Mouse (Mus musculus) MEL-GATA-1-ER (cell line): ENCODE results near the gene Pex13.

Experiments used
- DNase-seq: peaks from one replicate; pipeline ENCODE4 v3.0.0-alpha.2; 2012; ENCODE audit warnings: low read depth; ENCODE audit errors: extremely low read depth

Pex13 gene

DNA sequence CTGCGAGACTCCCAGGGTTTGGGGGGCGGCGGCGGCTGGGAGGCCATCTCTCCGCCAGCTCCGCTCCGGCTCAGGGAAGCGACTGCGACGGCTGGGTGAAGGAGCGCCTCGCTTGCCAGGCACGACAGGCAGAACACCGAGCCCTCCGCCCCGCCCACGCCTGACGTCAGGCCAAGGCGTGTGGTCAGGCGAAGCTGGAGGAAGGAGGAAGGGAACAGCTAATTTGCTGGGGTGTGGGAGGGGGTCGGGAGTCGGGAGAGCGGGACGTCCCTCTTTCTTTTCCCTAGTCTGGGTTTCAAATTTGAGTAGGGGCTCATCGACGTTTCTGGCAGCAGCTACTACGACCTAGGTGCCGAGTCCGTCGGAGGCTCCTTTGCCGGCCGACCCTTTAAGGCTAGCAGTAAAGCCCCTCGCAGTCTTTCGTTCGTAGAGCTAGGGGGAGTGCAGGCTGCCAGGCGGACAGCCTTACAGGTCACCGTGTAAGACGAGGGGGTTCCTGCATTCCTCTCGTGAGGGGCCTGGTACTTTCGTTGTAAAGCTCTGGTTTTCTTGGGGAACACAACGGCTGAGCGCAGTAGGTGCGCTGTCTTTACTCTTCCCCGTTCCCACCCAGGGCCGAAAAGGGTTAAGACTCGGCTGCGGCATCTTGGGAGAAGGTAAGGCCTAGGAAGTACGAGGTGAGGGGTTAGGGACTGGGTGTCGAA is at the start of gene Pex13:
TSS of gene Pex13 (minus strand) at position 162 of the 704 bp plus-strand sequence.
- DNase-seq: peak; percentile 91

DNA sequence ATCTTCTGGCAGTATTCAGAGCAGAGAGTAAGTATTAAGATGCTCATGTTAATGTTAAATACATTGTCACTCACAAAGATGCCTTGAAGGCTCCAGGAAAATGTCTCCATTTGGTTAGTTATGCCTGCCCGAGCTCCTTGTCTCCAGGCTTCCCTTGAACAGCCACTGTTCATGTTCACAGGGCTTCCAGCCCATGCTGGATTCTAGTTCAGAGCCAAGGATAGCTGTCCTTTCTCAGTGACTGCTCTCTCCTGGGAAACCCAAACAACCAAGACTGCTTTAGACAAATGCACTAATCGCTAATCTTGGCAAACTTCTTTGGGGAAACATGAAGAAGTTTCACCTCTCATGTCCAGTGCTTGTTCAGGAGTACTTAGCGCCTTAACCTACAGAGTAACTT is 46.5 kb upstream of the Pex13 start:
- no peak for DNase-seq

DNA sequence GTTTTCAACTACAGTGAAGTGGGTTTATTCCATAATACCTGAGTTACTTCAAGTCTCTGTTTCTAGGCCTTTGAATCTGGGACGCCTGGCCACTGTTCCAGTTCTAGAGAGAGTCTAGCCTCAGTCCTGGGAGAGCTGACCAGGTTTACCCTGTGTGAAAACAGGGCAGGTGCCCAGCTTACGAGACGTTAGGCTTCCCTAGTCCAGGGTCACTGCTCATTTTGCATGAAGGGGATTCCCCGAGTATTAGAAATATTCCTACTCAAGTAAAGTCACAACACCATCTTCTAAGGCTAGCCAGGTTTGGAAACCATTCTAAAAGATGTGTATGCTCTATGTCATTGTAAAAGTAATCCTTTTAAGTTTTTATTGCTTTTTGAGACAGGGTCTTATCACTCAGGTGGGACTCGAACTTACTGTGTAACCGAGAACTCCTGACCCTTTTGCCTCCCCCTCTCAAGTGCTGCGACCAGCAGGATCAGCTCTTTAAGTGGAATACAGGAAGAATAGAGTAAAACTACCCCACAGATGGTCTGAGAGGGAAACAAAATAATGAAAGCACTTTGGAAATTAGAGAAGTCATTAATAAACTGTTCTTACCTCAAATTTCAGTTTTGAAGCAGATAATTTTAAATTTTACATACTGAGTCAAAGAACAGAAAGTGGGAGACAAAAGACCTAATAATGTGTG is 39.0 kb upstream of the Pex13 start:
- no peak for DNase-seq

DNA sequence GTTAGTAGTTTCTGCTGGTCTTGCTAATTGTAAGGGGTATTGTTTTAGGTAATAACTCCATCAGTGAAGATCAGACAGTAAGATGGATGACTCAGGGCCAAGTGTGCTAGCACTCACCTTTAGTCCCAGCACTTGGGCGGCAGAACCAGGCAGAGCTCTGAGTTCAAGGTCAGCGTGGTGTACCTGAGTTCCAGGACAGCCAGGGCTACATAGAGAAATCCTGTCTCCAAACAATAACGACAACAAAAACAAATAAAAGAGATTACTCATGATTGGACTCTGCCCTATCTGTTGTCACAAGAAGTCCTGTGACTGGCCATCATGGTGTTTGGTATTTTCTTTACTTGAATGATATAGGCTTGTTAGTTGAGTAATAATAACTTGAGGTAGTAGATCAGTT is 36.1 kb upstream of the Pex13 start:
- no peak for DNase-seq

DNA sequence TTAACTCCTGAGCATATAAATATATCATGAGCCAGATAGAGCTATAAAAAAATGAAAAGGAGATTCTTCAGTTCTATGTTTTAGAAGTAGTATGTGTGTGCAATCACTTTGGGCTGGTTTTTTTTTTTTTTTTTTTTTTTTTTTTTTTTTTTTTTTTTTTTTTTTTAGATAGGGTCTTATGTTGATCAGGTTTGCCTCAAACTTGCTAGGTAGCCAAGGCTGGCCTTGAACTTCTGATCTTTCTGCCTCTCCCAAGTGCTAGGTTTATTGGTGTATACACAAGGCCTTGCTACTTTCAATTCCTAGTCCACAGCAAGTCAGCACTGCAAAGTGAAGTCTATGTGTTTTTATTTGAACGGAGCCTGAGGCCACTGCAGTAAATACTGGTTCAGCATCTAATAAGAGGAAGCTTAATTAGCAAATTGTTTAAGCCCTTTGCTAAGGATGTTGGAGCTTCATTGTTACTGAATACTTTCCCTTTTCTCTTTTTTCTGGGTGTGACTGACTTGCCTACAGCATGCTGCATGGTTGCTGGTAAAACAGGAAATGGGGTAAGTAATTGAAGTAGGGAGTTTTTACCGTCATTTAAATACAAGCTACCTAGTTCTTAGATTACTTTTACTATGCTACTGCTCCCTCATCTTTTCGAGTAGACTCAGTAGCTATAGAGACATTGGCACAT is 33.8 kb upstream of the Pex13 start:
- DNase-seq: no peak

DNA sequence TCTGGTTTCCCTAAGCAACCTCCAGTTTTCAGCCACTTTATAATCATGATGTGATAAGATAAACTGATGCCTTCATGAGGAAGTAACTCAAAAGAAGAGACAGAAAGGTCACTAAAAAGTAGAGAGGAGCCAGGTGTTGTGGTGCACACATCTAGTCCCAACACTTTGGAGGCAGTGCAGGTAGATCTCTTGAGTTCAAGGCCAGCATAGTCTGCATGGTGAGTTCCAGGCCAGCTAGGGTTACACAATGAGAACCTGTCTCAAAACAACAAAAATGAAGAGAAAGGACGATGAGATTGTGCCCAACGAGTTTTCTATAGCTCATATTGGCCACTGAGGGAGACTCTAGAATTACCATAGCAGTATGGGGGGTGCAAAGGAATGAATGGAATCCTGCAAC is 32.8 kb upstream of the Pex13 start:
- no peak for DNase-seq

DNA sequence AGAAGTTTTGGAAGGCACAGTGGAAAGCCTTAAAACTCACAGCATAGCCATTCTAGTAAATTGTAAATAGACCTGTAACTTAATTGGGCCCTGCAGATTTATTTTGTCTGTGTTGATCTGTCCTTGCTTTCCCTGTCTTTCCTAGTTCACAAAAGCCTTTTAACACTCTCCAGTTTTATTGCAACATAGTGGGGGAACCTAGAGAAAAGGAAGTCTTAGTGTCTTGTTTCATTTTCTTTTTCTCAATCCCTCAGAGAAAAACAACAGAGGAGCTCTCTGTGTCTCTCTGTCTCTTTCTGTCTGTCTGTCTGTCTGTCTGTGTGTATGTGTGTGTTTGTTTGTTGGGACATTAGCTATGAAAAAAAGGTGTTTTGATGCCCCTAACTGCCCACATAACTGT is 30.1 kb upstream of the Pex13 start:
- DNase-seq: no peak

DNA sequence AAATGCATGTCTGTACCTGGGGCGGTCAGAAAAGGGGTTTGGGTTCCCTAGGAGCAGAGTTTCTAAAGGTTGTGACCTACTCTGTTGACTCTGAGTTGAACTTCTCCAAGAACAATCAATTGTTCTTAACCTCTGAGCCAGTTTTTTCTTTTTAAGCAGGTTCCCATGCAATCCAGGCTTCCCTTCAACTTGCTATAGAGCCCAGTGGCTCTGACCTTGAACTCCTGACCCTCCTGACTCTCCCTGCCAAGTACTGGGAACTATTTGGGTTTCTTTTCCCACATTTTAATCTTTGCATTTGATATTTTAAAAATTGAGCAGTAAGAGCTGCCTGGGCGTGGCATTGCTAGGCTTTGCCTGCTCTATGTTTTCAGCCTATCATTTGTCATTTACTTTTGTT is 27.5 kb upstream of the Pex13 start:
- no peak for DNase-seq

DNA sequence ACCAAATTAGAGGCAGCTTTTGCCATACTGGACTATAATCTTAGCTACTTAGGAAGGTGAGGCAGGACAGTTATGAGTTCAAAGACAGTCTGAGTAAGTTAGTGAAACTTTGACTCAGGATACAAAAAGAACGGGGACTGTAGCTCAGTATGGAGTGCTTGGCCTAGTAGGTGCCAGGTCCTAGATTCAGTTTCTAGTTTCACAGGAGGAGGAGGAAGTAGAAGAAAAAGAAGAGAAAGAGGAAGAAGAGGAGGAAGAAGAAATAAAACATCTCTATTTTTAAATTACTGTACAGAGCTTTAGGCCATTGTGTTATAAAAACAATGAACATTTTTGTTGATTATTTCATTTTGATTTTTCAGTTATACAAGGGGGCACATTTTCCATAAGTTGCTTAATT is 22.3 kb upstream of the Pex13 start:
- no peak for DNase-seq

DNA sequence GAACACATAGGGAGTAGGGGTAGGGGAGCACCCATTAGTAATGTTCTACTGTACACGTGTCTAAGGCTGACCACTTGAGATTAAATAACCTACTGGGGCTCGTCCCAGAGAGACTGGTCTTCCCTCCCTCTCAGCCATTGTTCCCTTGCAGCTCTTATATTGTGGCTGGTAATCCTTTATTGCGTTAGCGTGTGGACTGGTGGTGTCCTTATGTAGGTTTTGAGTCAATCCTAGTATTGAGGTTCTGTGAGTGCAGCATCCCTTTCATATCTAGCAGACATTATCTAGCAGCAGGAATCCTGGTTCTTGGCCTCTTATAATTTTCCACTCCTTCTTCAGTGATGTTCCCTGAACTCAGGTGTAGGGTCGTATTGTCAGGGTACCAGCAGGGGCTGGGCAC is 20.9 kb upstream of the Pex13 start:
- no peak for DNase-seq

DNA sequence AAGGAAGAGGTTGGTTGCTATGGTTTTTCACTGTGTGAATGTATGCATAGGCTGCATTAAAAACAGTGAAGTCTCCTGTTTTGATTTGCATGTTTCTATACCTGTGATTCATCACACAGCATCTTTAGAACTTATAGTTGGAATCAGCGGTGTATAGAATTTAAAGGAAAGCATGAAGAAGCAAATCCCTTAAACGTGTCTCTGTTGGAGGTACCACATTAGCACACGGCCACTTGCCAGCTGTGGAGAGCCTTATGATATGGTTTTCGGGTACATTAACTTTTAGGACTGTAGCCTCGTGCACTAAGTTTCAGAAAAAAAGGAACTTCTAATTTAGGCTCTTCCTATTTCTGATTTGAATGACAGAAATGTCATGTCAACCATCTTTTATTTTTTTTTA is 16.8 kb upstream of the Pex13 start:
- DNase-seq: no peak

DNA sequence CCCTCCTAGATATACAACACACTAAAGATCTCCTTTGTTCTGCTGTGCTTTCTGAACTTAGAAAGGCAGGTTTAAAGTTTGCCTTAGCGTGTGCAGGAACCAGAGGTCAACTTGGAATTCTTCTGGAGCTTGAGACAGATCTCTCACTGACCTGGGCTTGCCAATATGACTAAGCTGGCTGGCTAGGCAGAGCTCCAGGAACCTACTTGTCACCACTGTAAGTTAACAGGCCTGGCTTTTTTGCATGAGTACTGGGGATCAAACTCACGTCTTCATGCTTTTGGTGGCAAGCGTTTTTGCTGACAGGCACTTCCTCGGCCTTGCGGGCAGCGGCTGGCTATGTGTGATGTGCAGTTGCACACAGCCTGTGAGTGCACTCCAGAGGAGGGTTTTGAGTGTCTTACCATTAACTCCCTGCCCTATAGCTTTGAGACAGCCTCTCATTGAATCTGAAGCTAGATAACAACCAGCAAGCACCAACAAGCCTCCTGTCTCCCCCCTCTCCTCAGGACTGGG is 14.7 kb upstream of the Pex13 start:
- no peak for DNase-seq

DNA sequence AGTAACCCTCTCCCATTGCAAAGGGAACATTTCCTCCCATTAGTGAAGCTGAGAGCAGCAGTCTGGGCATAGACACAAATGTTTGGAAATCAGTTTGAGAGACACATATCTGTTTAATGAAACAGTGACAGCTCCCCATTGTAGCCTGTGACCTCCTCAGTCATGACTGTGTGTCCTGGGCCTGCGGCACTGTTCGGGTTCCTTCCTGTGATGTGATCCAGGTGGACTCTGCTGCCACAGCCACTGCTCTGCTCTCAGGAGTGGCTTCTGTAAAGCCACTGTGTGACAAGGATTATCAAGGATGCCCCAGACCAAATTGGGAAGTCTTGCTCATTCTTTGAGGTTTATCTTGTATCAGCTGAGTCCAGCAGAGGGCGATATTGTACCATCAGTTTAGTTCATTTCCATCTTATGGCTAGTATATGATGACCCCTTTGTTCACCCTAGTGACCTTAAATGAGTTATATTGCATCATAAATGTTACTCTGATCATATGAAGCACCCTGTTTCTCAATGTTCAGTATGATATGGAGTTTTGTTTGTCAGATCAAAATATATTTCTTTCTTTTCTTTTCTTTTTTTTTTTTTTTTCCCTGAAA is 13.4 kb upstream of the Pex13 start:
- peak; percentile 49 for DNase-seq

DNA sequence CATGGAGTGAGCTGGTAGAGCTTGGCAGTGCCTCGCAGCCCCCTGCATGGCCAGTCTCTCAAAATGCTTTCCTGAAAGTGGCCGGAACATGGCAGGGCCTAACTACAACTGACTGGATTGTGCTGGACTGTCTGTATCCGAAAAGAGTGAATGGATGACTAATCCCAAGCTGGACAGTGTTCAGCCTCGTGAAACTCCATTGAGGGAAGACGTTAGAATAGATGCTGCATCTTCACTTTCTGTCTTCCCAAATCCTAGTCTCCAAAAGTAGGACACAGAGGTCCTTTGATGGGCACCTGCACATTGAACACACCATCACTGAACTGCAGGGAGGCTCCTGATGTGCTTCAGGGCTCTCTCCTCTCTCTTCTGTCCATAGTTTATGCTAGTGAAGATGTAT is 10.3 kb upstream of the Pex13 start:
- no peak for DNase-seq

DNA sequence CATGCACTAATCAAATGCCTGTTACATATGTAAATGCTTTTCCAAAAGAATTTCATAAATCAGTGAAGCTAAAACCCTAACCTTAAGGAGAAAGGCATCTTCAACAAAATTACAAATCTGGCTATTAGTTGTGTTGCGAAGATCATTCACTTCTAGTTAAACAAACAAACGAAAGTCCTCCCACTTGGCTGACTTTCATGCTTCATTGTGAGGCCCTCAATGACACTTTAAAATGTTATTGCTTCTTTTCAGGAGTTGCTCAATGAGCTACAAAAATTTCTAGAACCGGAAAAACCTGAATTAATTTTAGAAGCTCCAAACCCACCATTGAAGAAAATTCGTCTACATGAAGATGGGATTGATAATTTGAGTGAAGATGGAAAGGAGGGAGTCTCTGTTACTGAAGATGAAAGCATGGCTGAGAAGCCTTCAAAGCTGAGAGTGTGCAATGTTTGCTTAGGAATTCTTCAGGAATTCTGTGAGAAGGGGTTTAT is 6.5 kb upstream of the Pex13 start:
- DNase-seq: no peak

DNA sequence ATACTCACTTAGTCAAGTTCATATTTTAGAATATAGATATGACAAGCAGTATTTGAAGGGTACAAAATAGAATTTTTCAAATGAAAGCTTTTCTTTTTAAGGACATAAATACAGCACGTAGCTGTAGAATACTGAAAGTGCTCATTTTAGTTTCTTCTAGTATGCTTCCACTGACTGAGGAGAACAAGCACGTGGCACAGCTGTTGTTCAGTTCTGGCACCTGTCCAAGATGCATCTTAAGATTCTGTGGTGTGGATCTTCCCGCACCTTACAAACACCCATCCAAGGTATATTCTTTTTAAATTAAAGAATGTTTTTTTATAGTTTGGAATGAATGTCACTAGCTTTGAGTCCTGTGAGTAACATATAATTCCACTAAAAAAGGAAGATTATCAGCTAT is 1.4 kb upstream of the Pex13 start:
- peak; percentile 60 for DNase-seq

DNA sequence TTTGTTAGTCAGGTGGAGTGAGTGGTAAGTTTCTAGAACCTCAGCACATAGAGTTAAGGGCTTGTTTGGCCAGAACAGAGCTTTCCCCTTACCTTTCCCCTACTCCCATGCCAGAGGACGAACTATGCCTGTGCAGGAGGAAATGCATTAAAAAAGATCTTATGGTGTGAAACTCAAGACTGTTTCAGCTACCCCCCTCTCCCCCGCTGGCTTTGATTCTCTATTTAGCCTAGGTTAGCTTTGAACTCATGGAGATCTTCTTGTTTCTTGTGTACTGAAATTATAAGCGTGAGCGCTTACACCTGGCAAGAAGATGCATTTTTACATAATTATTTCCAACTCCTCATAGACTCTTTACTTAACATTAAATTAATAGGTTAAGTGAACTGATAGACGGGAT is 767 bp upstream of the Pex13 start:
- no peak for DNase-seq

DNA sequence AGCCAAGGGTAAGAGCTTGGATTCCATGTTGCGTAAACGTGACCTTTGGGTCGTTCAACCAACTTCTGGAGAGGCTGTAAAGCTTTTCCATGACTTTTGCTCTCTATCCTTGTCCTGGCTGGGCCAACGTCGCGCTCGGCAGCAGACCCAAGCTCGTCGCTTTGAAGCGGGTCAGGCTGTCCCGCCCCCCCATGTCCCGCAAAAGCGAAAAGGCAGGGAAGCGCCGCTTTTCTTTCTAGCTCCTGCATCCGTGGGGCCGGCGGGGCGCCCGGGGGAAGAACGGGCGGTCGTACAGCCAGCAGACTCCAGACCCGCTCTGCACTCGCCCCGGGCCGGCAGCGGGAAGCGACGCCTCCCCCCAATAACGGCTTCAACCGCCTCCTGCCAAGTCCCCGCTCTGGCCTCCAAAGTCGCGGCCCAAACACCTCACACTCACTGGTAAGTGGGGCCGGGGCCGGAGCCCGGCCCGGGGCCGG is 410 bp downstream of the Pex13 start, which contains the start of gene Pus10:
TSS of gene Pus10 (plus strand) at position 364 of the 476 bp plus-strand sequence.
- DNase-seq: no peak

DNA sequence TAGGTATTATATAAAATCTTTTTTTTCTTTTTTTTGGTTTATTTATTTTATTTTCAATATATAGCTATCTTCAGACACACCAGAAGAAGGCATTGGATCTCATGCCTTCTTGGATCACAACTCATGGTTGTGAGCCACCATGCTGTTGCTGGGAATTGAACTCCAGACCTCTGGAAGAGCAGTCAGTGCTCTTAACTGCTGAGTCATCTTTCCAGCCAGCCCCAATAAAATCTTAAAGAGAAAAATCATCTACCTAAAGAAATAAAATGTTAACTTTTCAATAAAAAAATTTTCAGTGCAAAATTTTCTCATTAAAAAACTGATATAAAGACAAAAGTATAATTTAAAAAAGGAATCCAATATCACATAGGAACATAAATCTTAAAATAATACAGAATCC is 1.5 kb downstream of the Pex13 start:
- no peak for DNase-seq

DNA sequence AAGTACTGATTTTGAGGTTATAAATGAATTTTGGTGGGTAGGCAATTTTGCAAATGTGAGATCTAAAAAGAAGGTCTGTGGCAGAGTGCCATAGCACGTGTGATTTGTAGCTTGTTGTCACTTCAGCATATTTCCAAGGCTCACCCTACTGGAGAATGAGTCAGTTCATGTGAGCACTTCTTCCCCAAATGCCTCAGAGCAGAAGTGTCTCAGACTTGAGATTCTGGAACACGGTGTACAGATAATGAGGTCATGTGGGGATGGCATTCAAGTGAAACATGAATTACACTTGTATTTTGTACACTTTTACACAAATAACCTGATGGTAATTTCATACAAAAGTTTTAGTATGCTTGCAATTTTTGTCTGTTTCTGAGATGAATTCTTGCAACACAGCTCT is 8.0 kb downstream of the Pex13 start:
- DNase-seq: no peak

DNA sequence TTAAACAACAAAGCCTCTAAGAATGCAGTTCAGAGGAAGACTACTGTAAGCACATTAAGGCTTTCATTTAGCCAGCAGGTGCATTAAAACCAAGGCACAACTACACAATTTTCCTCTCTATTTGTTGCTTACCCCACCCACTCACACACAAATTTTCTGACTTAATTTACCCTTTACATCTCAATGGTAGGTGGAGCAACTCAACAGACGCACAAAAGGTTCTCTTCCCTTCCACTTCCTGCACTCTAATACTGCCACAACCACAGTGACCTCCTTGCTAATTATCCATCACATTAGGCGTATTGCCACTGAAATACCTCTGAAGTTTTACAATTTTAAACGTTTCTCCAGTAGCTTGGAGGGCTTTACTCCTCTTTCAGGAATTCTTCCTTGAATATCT is 12.1 kb downstream of the Pex13 start:
- no peak for DNase-seq

DNA sequence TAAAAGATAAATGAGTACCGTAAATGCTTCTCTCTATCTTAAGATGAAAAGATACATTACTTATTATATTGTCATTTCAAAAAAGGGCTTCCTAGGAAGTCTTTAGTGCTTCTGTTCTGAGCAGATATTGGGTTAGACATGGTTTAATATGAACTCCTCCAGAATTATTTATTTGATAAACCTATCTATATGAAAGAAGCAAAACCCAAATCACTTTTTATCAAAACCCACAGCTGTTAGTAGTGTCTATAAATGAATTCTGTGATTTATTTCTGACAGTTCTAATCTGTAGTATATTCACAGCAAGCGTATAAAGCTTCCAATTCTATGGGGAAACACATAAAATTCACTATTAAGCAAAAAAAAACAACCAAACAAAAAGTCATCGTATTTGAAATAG is 17.9 kb downstream of the Pex13 start:
- DNase-seq: no peak
